Mouse (Mus musculus): ENCODE measurements around the gene Taf10.
"Not testable (repeated sequence)": the region's sequence is repeated elsewhere in the genome, so short reads cannot be mapped to it uniquely, and the experiment has no call there.

Gene Taf10

DNA sequence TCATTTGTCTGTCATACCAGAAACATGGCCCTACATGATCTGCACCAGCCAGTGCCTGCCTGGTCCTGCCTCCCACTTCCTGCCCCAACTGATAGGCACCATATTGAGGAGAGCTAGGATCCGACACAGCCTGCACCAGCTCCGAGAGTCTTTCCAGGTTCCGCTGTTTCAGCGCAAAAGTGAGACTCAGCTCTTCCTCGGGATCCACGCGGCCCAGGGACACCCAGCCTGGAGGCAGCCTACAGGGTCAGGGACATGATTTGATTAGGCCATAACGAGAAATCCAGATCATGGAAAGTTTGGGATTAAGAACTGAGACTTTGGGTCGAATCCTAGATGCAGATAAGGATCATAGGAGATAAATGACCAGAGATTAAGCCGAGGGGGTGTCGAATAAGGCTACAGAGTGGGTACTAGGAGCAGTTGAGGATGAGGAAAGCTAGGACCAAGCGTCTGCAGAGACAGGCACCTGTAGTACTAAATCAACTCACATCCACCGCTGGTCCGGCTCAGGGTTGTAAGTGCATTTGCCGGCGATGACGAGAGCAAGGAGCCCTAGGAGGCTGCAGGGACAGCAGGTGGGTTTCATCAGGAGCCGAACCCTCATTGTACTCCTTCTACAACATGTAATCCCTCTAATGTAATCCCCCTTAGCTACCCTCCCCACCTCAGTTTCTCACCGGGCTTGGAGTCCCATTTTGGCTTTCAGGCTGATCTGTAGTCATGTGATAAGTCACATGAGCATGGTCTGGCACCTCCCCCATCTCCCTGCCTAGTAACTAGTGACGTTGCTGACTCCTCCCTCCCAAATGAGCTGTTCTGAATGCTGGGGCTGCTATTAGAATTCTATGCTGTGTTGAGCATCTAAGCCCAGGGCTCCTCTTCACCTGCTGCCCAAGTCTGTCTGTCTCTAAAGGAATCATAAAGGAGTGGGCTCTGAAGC is 7.6 kb upstream of the Taf10 start, which contains the start of gene Tpp1:
Gene Tpp1, minus strand, starts transcription at position 745 of the 943 bp plus-strand sequence.
- peak; percentile 76 to 87 for DNase-seq

DNA sequence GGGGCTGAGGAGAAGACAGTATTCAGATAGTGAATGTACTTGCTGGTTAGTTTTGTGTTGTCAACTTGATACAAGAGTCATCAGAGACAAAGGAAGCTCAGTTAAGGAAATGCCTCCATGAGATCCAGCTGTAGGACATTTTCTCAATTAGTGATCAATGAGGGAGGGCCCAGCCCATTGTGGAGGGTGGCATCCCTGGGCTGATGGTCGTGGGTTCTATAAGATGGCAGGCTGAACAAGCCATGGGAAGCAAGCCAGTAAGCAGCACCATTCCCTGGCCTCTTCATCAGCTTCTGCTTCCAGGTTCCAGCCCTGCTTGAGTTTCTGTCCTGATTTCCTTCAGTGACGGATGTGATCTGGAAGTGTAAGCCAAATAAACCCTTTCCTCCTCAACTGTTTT is 3.6 kb upstream of the Taf10 start:
- no peak for DNase-seq

- DNase-seq, result not testable (repeated sequence)
Measured at GRCm38 (mm10) chr7:105743246-105743925, 775 bp downstream of the Taf10 start.

DNA sequence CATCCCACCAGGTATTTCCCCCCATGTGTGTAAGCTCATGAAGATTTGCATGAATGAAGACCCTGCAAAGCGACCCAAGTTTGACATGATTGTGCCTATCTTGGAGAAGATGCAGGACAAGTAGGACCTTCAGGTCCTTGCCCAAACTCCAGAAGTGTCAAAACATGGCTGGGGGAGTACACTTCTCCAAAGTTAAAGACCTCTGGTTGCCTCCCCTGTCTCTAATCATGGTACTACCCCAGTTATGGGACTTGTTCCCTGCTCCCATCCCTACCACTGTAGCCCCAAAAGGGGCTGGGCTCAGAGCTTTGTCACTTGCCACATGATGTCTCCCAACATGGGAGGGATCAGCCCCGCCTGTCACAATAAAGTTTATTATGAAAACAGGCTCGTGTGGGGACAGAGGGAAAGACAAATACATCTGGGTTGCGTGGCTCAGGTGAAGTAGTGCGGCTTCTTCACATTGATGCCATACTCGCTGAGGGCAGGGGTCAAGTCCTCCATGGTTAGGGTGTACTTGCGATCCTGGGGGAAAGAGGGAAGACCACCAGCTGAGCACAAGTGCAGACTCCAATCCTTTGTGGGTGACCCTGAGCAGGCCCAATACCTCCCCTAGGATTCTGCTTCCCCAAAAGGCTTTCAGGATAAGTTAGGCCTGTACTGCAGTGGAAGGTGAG is 1.5 kb downstream of the Taf10 start:
- DNase-seq, result not testable (repeated sequence)

DNA sequence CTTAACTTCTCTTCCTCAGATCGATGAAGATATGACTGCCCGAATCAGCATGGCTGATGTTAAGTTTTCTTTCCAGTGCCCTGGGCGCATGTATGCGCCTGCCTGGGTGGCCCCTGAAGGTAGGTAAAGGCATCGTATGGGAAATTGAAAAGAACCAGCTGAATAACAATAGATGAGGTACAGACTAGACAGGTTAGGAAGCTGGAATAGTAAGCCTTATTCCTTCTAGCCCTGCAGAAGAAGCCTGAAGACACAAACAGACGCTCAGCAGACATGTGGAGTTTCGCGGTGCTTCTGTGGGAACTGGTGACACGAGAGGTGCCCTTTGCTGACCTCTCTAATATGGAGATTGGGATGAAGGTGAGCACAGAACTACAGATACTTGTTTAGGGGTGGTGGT is 2.2 kb downstream of the Taf10 start:
- DNase-seq, result no peak

GRCm38 (mm10) chr7:105740851-105741250 is 3.3 kb downstream of the Taf10 start:
- no peak for DNase-seq

DNA sequence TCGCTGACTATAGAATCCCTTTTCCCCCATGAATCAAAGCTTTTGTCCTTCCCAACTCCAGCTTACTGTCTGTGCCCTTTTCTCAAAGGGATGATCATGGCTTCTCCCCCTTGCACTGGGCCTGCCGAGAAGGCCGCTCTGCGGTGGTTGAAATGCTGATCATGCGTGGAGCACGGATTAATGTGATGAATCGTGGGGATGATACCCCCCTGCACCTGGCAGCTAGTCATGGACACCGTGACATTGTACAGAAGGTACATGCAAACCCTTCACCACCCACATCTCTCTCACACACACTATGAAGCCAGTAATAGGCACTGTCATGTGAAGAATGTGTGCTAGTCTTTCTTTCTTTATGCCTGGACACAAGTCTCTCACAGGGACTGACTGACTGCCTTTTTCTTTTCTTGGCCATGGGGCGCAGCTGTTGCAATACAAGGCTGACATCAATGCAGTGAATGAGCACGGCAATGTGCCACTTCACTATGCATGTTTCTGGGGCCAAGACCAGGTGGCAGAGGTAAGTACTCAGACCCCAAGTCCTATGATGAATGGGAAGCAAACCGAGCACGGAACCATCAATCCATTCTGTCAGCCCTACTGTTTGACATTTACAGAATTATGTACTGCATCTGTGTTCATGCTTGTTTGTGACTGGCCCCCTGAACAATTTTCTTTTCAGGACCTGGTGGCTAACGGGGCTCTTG is 3.9 kb downstream of the Taf10 start:
- DNase-seq, result no peak

GRCm38 (mm10) chr7:105738948-105739347 is 5.2 kb downstream of the Taf10 start:
- DNase-seq, result no peak

GRCm38 (mm10) chr7:105738286-105738685 is 5.9 kb downstream of the Taf10 start:
- no peak for DNase-seq

GRCm38 (mm10) chr7:105737648-105738047 is 6.5 kb downstream of the Taf10 start:
- no peak for DNase-seq

DNA sequence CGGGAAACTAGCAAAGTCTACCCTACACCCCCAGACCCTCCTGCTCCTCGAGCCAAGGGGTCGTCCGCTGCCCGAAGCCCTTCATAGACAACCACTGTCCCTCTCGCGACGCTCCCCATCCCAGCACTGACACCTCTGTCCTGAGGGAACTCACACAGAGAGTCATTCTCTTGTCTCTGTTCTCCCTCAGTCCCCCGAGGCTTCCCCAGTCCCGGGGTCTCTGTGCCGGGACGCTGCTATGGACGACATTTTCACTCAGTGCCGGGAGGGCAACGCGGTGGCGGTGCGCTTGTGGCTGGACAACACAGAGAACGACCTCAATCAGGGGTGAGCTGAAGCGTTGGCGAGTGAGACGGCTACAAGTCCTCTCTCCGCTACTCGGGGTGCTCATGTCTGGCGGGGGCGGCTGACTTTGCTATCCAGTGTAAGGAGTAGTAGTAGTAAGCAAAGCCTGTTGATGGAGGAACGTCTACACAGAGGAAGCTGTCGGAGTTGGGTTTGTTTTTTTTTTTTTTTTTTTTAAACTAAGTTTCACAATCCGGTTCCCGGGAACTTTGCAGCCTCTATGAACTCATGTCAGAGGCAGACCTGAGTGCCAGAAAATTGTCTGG is 7.1 kb downstream of the Taf10 start, which contains the start of gene Rrp8:
Gene Rrp8, minus strand, starts transcription at position 475 of the 611 bp plus-strand sequence.
- peak in 1 of 2 experiments; percentile 39 for DNase-seq

DNA sequence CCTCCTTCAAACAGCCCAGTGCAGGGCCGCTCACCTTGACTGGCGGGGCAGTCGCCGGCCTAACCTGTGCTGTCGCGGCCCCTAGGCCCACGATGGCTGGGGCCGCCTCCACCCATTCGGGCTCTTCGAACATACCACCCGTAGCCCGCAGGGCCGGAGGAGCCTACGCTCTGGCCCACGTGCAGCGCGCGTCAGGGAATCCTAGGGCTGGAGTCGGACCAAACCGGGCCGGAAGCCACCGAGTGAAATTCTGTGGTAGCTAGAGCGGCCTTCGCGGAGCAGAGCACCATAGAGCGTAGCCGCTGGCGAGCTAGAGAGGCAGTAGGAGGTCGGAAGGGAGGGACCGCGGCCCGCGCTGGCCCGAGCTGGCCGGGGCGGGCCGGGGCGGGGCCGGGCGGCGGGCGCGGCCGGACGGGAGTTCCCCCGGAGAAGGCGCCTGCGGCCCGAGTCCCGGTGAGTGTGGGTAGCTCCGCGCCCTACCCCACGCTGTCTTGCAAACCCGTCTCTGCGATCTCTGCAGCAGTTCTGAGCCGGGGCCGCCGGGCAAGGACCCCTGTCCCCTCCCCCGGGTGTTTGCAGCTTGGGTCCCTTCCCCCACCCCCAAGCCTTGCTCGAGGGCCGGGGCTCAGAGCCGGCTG is 7.8 kb downstream of the Taf10 start, which contains the start of gene Ilk:
Gene Ilk, plus strand, starts transcription at position 329 of the 638 bp plus-strand sequence.
- DNase-seq, result peak; percentile 82 to 84

DNA sequence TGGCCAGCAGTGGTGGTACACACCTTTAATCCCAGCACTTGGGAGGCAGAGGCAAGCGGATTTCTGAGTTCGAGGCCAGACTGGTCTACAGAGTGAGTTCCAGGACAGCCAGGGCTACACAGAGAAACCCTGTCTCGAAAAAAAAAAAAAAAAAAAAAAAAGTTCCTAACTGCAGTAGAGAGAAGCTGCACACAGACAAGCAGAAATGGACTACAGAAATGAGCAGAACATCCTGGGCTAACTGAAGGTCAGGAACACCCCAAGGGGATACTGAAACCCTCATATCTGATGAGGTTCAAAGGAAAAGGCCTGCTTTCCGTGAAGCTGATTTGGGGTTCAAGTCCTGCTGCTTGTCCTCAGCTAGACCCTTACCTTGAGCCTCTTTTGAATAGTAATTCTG is 8.7 kb downstream of the Taf10 start:
- DNase-seq, result not testable (repeated sequence)

GRCm38 (mm10) chr7:105734826-105735225 is 9.3 kb downstream of the Taf10 start:
- DNase-seq, result no peak

GRCm38 (mm10) chr7:105733836-105734235 is 10.3 kb downstream of the Taf10 start:
- no peak for DNase-seq

GRCm38 (mm10) chr7:105728701-105729428 is 15.3 kb downstream of the Taf10 start:
- no peak for DNase-seq

DNA sequence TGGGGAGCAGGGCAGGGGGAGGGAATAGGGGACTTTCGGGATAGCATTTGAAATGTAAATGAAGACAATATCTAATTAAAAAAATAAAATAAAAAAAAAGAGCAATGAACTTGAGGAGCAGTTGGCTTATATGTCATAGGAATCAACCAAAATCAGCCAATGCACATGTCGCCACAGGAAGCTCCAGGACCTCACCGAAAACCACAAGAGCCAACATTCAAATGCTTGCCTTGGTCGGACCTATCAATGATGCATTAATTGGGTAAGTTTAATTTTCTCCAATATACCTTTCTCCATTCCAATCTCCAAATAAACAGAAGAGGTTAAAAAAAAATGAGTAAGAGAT is 17.2 kb downstream of the Taf10 start:
- no peak for DNase-seq

GRCm38 (mm10) chr7:105726144-105726979 is 17.8 kb downstream of the Taf10 start:
- no peak for DNase-seq

- DNase-seq, result no peak
Measured at GRCm38 (mm10) chr7:105721916-105722315, 22.2 kb downstream of the Taf10 start.

DNA sequence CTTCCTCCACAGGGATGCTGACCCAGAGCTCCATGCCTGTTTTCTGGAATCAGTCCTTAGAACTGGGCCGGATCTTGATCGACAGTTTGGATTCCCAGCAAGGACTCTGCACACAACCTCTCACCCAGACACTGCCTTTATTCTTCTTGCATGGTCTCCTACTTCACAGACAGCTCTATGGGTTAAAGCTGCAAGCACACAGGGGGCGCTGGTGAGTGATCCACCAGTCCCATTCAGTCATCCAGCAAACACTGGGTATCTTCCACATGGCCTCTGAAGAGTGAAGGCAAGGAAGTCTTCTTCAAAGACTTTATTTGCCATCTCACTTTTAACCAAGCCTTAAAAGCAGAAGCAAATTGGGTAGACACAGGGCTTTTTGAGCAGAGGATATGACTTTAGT is 28.8 kb downstream of the Taf10 start:
- DNase-seq, result no peak
